Mouse (Mus musculus) bone marrow macrophage, adult 2 months (primary cell): ENCODE measurements around the gene Ugt1a10.

Experiments used
- CTCF ChIP-seq: IDR thresholded peaks from 2 replicates; pipeline ENCODE4 v1.5.1; 2012; ENCODE audit warnings: low read depth, mild to moderate bottlenecking, low read length, moderate library complexity
- POLR2A ChIP-seq: IDR thresholded peaks from 2 replicates; pipeline ENCODE4 v1.6.1; 2012; ENCODE audit warnings: mild to moderate bottlenecking, low read depth, low read length, borderline replicate concordance

DNA sequence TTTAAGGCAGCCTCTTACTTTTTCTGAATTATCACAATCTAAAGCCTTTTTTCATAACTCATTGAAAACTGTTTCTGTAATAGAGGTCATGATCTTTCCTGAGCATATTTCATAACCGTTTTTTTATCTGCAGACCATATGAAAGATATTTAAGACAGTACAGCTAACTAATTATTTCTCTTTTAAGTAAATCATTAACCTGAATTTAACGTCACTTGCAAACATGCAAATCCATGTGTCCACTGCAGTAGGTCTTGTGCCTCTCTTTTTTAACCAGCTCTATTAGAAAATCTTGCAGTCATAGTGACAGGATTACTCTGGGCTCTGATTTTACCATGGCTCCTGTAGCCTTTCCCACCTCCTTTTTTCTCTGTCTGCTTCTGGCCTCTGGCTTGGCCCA lies 15.3 kb downstream of the Ugt1a10 start, which contains the start of gene Ugt1a9:
- TF ChIP-seq POLR2A (no peak), CTCF (no peak)
